ENCODE assay signal across 9 mouse cellular contexts in genomic region chr2:105122886-105123285, GRCm38 (mm10). TPM values are rescaled to one million over a fixed set of nuclear protein-coding genes. Genes with fewer than 3 reads are reported as not detected.
DNase-seq lines count a peak whose midpoint lies in the region; TF ChIP-seq lines count a peak whose summit lies in the region.
"Had no signal": no experiment of that assay in that cellular context is flagged by ENCODE, and none has a peak within 500 bp of the region (broad histone marks: within the 10 kb centered on the region; RNA-seq: fewer than 3 reads in every experiment).

No protein-coding gene starts in this region.

- H3K36me3 ChIP-seq in spleen, adult 2 months (ENCODE audit: control insufficient read depth, insufficient read depth, low read length): no peaks in the 10 kb centered on the region
- H3K36me3 ChIP-seq in limb, embryonic 10.5 days: no peaks in the 10 kb centered on the region

- H3K27ac ChIP-seq in gastrocnemius, adult 2 months: no peak overlapping the region
- peak overlapping the region; percentile 39; the same call in 1 of the 2 replicates for H3K27ac ChIP-seq in spleen, adult 2 months (ENCODE audit: insufficient read depth, low read length)
- H3K27ac ChIP-seq in limb, embryonic 10.5 days: 0 out of 2 replicates have a peak overlapping the region, but pooled peaks have one; percentile 37

- no peaks in the 10 kb centered on the region for H3K9me3 ChIP-seq in limb, embryonic 10.5 days (replicated peaks)

- no peak for TF ChIP-seq CTCF in gastrocnemius, adult 2 months (IDR thresholded peaks at IDR 0.05)
- no peak for TF ChIP-seq CTCF in spleen, adult 2 months (IDR thresholded peaks at IDR 0.05; ENCODE audit: extremely low read depth, insufficient read depth, insufficient read length, insufficient replicate concordance)

- H3K27me3 ChIP-seq in spleen, adult 2 months (ENCODE audit: control insufficient read depth, insufficient read depth, low read length): peaks cover 22% of the 10 kb centered on the region
- H3K27me3 ChIP-seq in limb, embryonic 10.5 days (ENCODE audit: low read depth, poor library complexity, severe bottlenecking): peaks cover 98% of the 10 kb centered on the region

- no peak for DNase-seq in gastrocnemius, adult 2 months
- no peak for DNase-seq in gastrocnemius, postnatal 25 days
- no peak for DNase-seq in spleen, adult 2 months (ENCODE audit: low read depth in 1 of 2, low spot score in 2 of 2)
- DNase-seq in spleen, adult 12 weeks (ENCODE audit: low spot score): no peak
- peak; percentile 69 for DNase-seq in limb, embryonic 10.5 days (ENCODE audit: low spot score)
- DNase-seq in testis, postnatal 10 days (ENCODE audit: low spot score): peak; percentile 53
- DNase-seq in adrenal gland, adult 2 months: no peak
- DNase-seq in natural killer cell, adult 2 months (ENCODE audit: low spot score in 2 of 2): no peak
- DNase-seq: layer of hippocampus, postnatal 36 days had no signal

- WGBS in spleen, adult 2 months: 5% methylated on average over 27 of the region's 27 CpGs
- WGBS in limb, embryonic 10.5 days: under 1% methylated on average over 27 of the region's 27 CpGs

- intact Hi-C loops in gastrocnemius, adult 2 months (cut with DNase I): no loop called here

- TF ChIP-seq POLR2A in spleen, adult 2 months (IDR thresholded peaks at IDR 0.05; ENCODE audit: low read depth, low read length): no peak

- H3K4me1 ChIP-seq in spleen, adult 2 months (ENCODE audit: control insufficient read depth, insufficient read depth, insufficient read length): no peaks in the 10 kb centered on the region
- H3K4me1 ChIP-seq in limb, embryonic 10.5 days: peaks cover 38% of the 10 kb centered on the region

- peak overlapping the region; percentile 51 for H3K4me3 ChIP-seq in gastrocnemius, adult 2 months
- no peak overlapping the region for H3K4me3 ChIP-seq in spleen, adult 2 months (ENCODE audit: extremely low read depth, insufficient read depth, insufficient read length)
- peak overlapping the region; percentile 39 for H3K4me3 ChIP-seq in limb, embryonic 10.5 days

RNA-seq across cellular contexts. Expression of gene Wt1, which starts 3.4 kb away (rescaled TPM):
- not detected for total RNA-seq in gastrocnemius, adult 2 months (2021)
- under 1 TPM in 1 of 2 experiments, not detected in 1; 0.08 TPM for total RNA-seq in gastrocnemius, postnatal 25 days (2021)
- polyA plus RNA-seq in spleen, adult 2 months (2012; rRNA removed): 18.5 and 30.7 TPM in 2 replicates
- polyA plus RNA-seq in limb, embryonic 10.5 days (2016; fragmentation: Nextera tagmentation; extraction: Ambion mirVana): 5.6 and 6.6 TPM in 2 replicates
- total RNA-seq in adrenal gland, adult 2 months (2021): 1 to 10 TPM; 2.6 to 3.8 TPM
- 5.2 and 6.6 TPM in 2 replicates for polyA plus RNA-seq in adrenal gland, adult 2 months (2012; rRNA removed)
- total RNA-seq: layer of hippocampus, postnatal 36 days had no signal

RNA-seq across cellular contexts. Expression of gene Gm11060, which starts 31.1 kb away (rescaled TPM):
- not detected for total RNA-seq in gastrocnemius, adult 2 months (2021)
- not detected for total RNA-seq in gastrocnemius, postnatal 25 days (2021)
- polyA plus RNA-seq in spleen, adult 2 months (2012; rRNA removed): not detected in 2 replicates
- polyA plus RNA-seq in limb, embryonic 10.5 days (2016; fragmentation: Nextera tagmentation; extraction: Ambion mirVana): not detected in 2 replicates
- total RNA-seq in adrenal gland, adult 2 months (2021): not detected
- not detected in 2 replicates for polyA plus RNA-seq in adrenal gland, adult 2 months (2012; rRNA removed)
- total RNA-seq: layer of hippocampus, postnatal 36 days had no signal

Comparison
In these comparisons a context has a peak if more than half of its experiments do, and no peak if none do; other contexts are left out.
1. DNase-seq: peak in limb, embryonic 10.5 days (single experiment) and testis, postnatal 10 days (single experiment); none in gastrocnemius, adult 2 months (single experiment), gastrocnemius, postnatal 25 days (single experiment), spleen, adult 2 months (0 of 2), spleen, adult 12 weeks (single experiment), adrenal gland, adult 2 months (single experiment) and natural killer cell, adult 2 months (0 of 2).